Mouse (Mus musculus): ENCODE data around the gene Gpr31b. TPM values are rescaled to one million over a fixed set of nuclear protein-coding genes. Genes with fewer than 3 reads are reported as not detected.
"Not testable (repeated sequence)": the region's sequence is repeated elsewhere in the genome, so short reads cannot be mapped to it uniquely, and the experiment has no call there.

The Gpr31b gene
- polyA plus RNA-seq (2012; rRNA removed): 0.14 and 0.28 TPM in 2 replicates

DNA sequence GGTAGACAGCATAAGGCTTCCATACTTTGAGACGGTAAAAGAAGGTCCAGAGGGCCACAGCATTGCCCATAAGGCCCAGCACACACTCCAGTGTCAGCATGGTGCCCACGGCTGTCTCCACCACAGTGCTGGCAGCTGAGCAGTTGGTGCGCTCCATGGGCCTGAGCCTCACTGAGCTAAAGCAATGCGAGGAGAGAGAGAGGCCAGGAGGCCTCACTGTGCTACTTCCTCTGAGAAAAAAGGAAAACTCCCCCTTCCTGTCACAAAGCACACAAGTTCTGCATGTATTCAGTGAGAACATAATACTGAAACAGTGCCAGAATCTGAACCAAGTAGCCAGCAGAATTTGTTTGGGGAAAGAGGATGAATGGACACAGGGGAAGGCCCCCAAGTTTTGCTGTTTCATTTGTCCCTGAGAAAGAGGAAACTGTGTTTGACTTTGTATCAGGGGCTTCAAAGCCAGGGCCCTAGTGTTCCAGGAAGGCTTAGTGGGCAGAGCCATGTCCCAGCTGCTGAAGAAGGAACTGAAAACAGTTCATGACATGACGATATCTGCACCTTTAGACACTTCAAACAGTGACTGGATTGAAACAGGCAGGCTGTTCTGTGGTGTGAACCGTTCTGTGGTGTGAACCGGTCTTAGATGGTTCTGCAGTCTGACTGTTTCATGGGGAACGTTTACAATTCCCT lies at the start of gene Gpr31b:
Gene Gpr31b, minus strand, starts transcription at position 173 of the 690 bp plus-strand sequence.
- H3K36me3 ChIP-seq (ENCODE audit: control insufficient read depth, insufficient read depth, low read length); H3K27me3 ChIP-seq (ENCODE audit: control insufficient read depth, insufficient read depth, low read length); H3K4me3 ChIP-seq (ENCODE audit: control insufficient read depth, low read depth, low read length); H3K4me1 ChIP-seq (ENCODE audit: control insufficient read depth, insufficient read depth, low read length); H3K27ac ChIP-seq (ENCODE audit: control insufficient read depth, insufficient read depth, low read depth, low read length): not testable (repeated sequence)

DNA sequence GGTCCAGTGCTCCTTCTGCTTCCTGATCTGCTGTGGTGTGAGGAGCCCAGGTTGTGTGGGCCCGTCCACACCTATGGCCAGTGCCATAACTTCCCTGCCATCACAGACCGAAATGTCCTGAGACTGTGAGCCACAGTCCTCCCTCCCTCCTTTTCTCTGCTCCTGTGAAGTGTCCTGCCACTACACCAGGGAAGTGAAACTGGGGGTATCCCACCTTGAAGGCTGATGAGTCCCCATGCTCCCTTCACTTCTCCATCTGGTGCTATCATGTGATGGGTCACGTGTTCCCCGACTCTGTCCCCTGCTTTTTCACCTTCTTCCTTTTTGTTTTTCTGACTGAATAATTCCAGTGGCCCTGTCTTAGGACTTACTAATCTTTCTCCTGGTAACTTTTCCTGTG lies 40.9 kb upstream of the Gpr31b start:
- not testable (repeated sequence) for H3K4me3 ChIP-seq (ENCODE audit: control insufficient read depth, low read depth, low read length); H3K27ac ChIP-seq (ENCODE audit: control insufficient read depth, insufficient read depth, low read depth, low read length); H3K27me3 ChIP-seq (ENCODE audit: control insufficient read depth, insufficient read depth, low read length); H3K4me1 ChIP-seq (ENCODE audit: control insufficient read depth, insufficient read depth, low read length); H3K36me3 ChIP-seq (ENCODE audit: control insufficient read depth, insufficient read depth, low read length)

DNA sequence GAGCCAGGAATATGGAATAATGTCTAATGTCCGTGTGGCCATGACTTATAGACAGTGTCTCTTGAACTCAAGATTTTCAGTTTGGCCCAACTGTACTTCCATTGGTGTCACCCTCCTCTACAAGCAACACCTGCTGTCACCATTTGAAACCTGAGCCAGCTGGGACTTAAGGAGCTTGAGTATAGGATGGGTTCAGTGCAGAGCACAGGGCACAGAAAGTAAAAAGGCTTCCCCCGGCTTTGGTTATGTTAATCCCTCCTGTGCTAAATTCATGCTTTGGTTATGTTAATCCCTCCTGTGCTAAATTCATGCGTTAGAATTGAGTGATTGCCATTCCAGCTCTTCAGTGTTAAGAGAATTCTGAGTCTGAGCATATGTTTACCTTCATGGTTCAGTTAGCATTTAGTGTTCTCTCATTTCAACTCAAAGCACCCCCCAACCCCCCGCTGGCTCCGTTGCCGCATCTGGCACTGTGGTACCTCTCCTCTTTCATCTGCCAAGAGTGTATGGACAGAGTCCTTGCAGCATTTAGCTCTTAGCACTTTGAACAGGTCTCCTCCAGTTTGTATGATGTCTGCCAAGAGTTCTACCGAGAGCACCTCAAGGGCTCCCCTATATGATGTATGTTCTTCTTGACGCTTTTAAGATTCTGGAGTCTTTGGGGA lies 40.1 kb upstream of the Gpr31b start:
- not testable (repeated sequence) for H3K4me3 ChIP-seq (ENCODE audit: control insufficient read depth, low read depth, low read length); H3K27ac ChIP-seq (ENCODE audit: control insufficient read depth, insufficient read depth, low read depth, low read length); H3K4me1 ChIP-seq (ENCODE audit: control insufficient read depth, insufficient read depth, low read length); H3K36me3 ChIP-seq (ENCODE audit: control insufficient read depth, insufficient read depth, low read length); H3K27me3 ChIP-seq (ENCODE audit: control insufficient read depth, insufficient read depth, low read length)

DNA sequence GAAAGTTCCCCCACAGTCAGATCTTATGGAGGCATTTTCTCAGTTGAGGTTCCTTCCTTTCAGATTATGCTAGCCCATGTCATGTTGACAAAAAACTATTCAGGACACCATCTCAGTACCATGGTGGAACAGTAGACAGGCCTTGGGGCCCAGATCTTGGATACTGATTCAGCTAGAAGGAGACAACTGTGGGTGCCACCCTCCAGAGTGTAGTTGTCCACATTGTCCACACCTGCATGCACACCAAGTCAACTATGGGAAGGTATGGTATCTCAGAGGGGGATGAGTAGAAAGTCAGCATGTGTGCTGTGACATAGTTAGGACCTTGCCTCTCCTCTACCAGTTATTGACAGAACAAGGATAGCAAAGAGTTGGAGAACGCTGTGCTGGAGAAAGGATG lies 39.4 kb upstream of the Gpr31b start:
- H3K4me1 ChIP-seq (ENCODE audit: control insufficient read depth, insufficient read depth, low read length); H3K27me3 ChIP-seq (ENCODE audit: control insufficient read depth, insufficient read depth, low read length); H3K4me3 ChIP-seq (ENCODE audit: control insufficient read depth, low read depth, low read length); H3K27ac ChIP-seq (ENCODE audit: control insufficient read depth, insufficient read depth, low read depth, low read length); H3K36me3 ChIP-seq (ENCODE audit: control insufficient read depth, insufficient read depth, low read length): not testable (repeated sequence)

DNA sequence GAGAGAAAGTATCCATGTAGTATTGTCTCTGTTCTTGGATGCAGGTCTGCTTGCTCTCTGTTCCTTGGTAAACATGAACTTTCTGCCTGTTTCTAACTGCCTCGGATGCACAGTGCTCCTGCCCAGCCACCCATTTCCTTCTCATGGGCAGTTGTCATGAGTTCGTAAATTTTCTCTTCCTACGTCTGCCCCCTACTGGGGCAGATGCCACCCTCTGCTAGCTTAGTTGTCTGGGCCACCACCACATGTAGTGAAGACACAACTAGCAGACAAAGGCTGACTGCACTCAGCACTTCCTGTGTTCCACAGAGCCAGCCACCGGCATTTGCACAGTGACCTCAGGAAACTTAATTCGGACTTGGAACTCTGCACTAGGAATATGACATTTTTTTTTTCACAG lies 17.1 kb upstream of the Gpr31b start:
- not testable (repeated sequence) for H3K27ac ChIP-seq (ENCODE audit: control insufficient read depth, insufficient read depth, low read depth, low read length); H3K27me3 ChIP-seq (ENCODE audit: control insufficient read depth, insufficient read depth, low read length); H3K4me3 ChIP-seq (ENCODE audit: control insufficient read depth, low read depth, low read length); H3K4me1 ChIP-seq (ENCODE audit: control insufficient read depth, insufficient read depth, low read length); H3K36me3 ChIP-seq (ENCODE audit: control insufficient read depth, insufficient read depth, low read length)

DNA sequence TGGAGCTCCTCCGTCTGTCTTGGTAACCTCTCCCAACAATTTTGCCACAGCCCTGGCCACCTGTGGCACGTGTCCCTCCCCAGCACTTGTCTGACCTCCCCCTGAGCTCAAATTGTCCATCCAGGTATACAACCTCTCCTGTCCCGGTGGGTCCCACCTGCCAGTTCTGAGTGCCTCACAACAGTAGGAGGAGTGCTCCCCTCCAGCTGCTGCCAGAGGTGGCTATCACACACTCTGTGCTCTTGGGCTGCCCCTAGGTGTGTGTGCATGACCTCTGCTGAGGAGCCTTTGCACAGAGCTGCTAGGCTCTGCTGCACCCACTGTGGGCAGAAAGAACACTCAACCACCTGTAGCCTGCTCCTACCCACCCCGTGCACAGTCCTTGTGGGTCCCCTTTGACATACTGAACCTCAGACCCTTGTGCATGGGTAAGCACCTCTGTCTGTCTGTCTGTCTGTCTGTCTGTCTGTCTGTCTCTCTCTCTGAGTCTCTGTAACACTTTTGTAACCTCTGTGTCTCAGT lies 15.8 kb upstream of the Gpr31b start:
- H3K27ac ChIP-seq (ENCODE audit: control insufficient read depth, insufficient read depth, low read depth, low read length); H3K27me3 ChIP-seq (ENCODE audit: control insufficient read depth, insufficient read depth, low read length); H3K4me1 ChIP-seq (ENCODE audit: control insufficient read depth, insufficient read depth, low read length); H3K36me3 ChIP-seq (ENCODE audit: control insufficient read depth, insufficient read depth, low read length); H3K4me3 ChIP-seq (ENCODE audit: control insufficient read depth, low read depth, low read length): not testable (repeated sequence)

DNA sequence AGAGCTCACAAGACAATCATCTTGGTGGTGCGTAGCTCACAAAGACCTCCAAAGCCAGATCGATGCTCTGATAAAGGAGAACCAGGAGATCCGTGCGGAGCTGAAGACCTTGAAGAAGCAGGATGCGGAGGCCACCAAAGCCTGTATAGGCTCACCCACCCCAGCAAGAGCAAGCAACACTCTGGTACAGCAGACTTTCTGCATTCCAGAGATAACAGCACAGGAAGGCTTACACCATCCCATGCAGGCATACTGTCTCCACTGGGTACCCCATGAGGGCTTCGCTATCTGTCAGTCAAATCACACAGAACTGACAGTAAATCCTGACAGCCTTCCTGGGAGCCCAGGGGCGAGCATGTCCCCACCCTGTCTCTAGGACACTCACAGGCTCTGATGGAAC lies 10.8 kb upstream of the Gpr31b start:
- not testable (repeated sequence) for H3K36me3 ChIP-seq (ENCODE audit: control insufficient read depth, insufficient read depth, low read length); H3K27ac ChIP-seq (ENCODE audit: control insufficient read depth, insufficient read depth, low read depth, low read length); H3K4me1 ChIP-seq (ENCODE audit: control insufficient read depth, insufficient read depth, low read length); H3K27me3 ChIP-seq (ENCODE audit: control insufficient read depth, insufficient read depth, low read length); H3K4me3 ChIP-seq (ENCODE audit: control insufficient read depth, low read depth, low read length)

DNA sequence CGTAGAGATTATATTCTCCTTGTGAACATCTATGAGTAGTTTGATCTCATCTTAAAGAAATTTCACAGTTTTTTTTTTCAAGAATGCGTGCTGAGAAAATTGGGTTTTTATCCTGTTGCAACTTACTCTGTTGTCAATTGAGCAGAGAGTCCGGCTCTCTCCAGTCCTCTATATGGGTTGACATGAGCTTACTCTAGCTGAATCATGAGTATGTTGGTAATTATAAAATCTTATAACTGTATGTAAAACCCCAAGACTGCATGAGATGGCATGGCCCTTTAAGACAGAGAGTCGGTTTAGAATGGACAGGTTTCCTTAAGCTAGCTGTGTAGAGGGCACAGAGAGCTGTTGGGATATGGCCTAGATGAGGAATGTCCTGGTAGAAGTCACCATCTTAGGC lies 8.7 kb upstream of the Gpr31b start, which contains the start of gene Tcp10b:
Gene Tcp10b, plus strand, starts transcription at position 301 of the 400 bp plus-strand sequence.
- H3K4me1 ChIP-seq (ENCODE audit: control insufficient read depth, insufficient read depth, low read length); H3K36me3 ChIP-seq (ENCODE audit: control insufficient read depth, insufficient read depth, low read length); H3K27me3 ChIP-seq (ENCODE audit: control insufficient read depth, insufficient read depth, low read length): not testable (repeated sequence)
- H3K4me3 ChIP-seq (ENCODE audit: control insufficient read depth, low read depth, low read length): peak within 1 kb of the TSS; percentile 64
- peak within 1 kb of the TSS; percentile 29; the same call in 1 of the 2 replicates for H3K27ac ChIP-seq (ENCODE audit: control insufficient read depth, insufficient read depth, low read depth, low read length)

DNA sequence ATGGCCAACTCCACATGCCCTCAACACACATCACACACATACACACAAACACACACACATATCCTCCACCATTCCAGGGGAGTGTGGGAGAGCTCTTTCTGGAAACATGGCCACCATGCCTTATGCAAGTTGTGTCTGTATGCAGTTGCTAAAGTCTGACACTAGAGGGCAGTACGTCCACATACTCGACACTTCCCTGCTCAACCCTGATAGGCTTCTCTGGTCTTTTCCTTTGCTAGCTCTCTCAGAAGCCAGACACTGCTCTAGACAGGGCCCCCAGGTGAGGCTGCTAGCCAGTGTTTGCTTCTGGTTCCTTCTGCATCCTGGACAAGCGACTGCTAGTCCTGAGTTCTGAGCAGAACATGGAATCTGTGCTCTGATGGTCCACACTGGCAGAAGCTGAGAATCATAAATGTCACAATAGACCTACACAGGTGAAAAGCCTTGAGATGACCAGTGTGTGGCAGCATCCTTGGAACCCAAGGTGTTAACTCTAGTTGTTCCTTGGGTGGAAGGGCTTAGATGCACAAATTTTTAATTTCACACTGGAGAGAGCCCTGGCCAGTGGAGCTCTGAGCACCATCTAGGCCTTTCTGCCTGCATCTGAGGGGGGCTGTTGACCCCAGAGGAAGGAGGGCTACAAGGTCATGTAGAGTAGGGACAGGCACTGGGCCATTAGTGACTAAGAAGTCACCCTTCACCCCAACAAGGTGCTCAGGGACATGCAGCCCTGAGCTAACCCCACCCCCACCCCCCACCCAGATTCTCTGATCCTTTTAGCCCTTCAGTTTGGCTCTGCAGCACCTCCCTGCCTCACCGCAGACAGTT lies 8.0 kb downstream of the Gpr31b start:
- not testable (repeated sequence) for H3K27me3 ChIP-seq (ENCODE audit: control insufficient read depth, insufficient read depth, low read length); H3K27ac ChIP-seq (ENCODE audit: control insufficient read depth, insufficient read depth, low read depth, low read length); H3K4me3 ChIP-seq (ENCODE audit: control insufficient read depth, low read depth, low read length); H3K36me3 ChIP-seq (ENCODE audit: control insufficient read depth, insufficient read depth, low read length); H3K4me1 ChIP-seq (ENCODE audit: control insufficient read depth, insufficient read depth, low read length)

DNA sequence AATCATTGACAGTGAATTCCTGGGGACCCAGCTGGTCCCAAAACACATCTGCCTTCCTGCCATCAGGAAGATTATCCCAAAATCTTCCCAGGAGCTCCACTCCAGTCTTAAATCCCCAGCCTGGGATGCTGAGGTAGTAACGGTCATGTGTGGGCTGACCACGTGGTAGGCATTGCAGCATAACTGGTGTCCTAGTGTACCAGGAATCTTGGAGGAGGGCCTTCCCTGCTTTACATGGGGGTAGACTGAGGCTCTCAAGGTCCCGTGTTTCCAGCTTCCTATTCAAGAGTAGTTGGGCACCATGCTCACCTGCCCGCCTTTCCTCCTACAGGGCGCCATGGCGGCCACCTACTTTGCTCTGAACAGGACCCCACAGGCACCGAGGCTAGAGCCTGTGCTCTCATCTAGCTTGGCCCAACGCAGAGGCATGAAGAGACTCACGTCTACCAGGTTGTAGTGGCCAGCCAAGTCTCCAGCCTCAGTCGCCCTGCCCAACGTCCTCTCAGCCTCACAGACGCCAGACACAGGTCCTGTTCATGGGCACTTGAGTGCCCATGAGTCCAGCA lies 15.4 kb downstream of the Gpr31b start:
- H3K4me1 ChIP-seq (ENCODE audit: control insufficient read depth, insufficient read depth, low read length); H3K27me3 ChIP-seq (ENCODE audit: control insufficient read depth, insufficient read depth, low read length); H3K27ac ChIP-seq (ENCODE audit: control insufficient read depth, insufficient read depth, low read depth, low read length); H3K36me3 ChIP-seq (ENCODE audit: control insufficient read depth, insufficient read depth, low read length); H3K4me3 ChIP-seq (ENCODE audit: control insufficient read depth, low read depth, low read length): not testable (repeated sequence)

All from testis, adult 2 months (tissue).